8 mouse cellular contexts compared by ENCODE assay signal in genomic region chr5:101288358-101288757, GRCm38 (mm10).
DNase-seq lines count a peak whose midpoint lies in the region; TF ChIP-seq lines count a peak whose summit lies in the region.

No protein-coding gene starts in this region.

- TF ChIP-seq CTCF in heart, adult 2 months (IDR thresholded peaks at IDR 0.05) = peak; percentile 44
- TF ChIP-seq CTCF in thymus, adult 2 months (IDR thresholded peaks at IDR 0.05; ENCODE audit: borderline replicate concordance, control insufficient read depth, extremely low read depth, insufficient read depth, low read length, poor library complexity) = peak; percentile 40; the same call in 1 of the 2 replicates

- H3K36me3 ChIP-seq in heart, adult 2 months (ENCODE audit: control insufficient read depth, insufficient read depth, low read length) = no peaks in the 10 kb centered on the region
- H3K36me3 ChIP-seq in thymus, adult 2 months (ENCODE audit: control insufficient read depth, insufficient read depth, low read length) = no peaks in the 10 kb centered on the region

- no peak for DNase-seq in heart, adult 2 months
- no peak for DNase-seq in heart, adult 9 months (ENCODE audit: low spot score in 2 of 2)
- DNase-seq in thymus, adult 2 months = peak; percentile 8
- no peak for DNase-seq in thymus, adult 18-20 months
- peak; percentile 71 for DNase-seq in embryo, embryonic 10.5 days (ENCODE audit: low spot score)
- DNase-seq in left cerebral cortex, postnatal 10 days (ENCODE audit: extremely low spot score in 1 of 2, low spot score in 2 of 2) = peak; percentile 4 to 52
- DNase-seq in spleen, postnatal 10 days (ENCODE audit: low spot score in 2 of 2) = peak; percentile 12 to 64
- DNase-seq in Muller cell, postnatal 12 days (ENCODE audit: inconsistent ontology term) = no peak

- no peaks in the 10 kb centered on the region for H3K4me1 ChIP-seq in heart, adult 2 months (ENCODE audit: control insufficient read depth, insufficient read depth, low read length)
- H3K4me1 ChIP-seq in thymus, adult 2 months (replicated peaks; ENCODE audit: control insufficient read depth, insufficient read depth, low read length) = no peaks in the 10 kb centered on the region

- no peak overlapping the region for H3K27ac ChIP-seq in heart, adult 2 months
- no peak overlapping the region for H3K27ac ChIP-seq in thymus, adult 2 months (ENCODE audit: control insufficient read depth, insufficient read depth, low read length)

- WGBS in heart, adult 2 months = 58% methylated on average over 6 of the region's 6 CpGs
- WGBS in thymus, adult 2 months = 60% methylated on average over 6 of the region's 6 CpGs

- H3K9ac ChIP-seq in heart, adult 2 months (ENCODE audit: low read depth, low read length) = no peak overlapping the region

- intact Hi-C loops in heart, adult 2 months (cut with DNase I) = no loop called here
- intact Hi-C loops in left cerebral cortex, postnatal 10 days (cut with DNase I) = no loop called here

- TF ChIP-seq POLR2A in heart, adult 2 months (IDR thresholded peaks at IDR 0.05; ENCODE audit: insufficient read depth, low read depth, low read length) = no peak
- TF ChIP-seq POLR2A in thymus, adult 2 months (IDR thresholded peaks at IDR 0.05; ENCODE audit: control insufficient read depth, extremely low read depth, insufficient read depth, low read length, poor library complexity) = no peak

- H3K27me3 ChIP-seq in heart, adult 2 months (ENCODE audit: control insufficient read depth, insufficient read depth, low read length) = no peaks in the 10 kb centered on the region
- no peaks in the 10 kb centered on the region for H3K27me3 ChIP-seq in thymus, adult 2 months (ENCODE audit: control insufficient read depth, insufficient read depth, low read length)

- H3K79me2 ChIP-seq in heart, adult 2 months (replicated peaks; ENCODE audit: control insufficient read depth, insufficient read depth, low read length) = no peaks in the 10 kb centered on the region

- TF ChIP-seq EP300 in heart, adult 2 months (IDR thresholded peaks at IDR 0.05; ENCODE audit: insufficient read depth, low read depth, low read length) = no peak

- H3K4me3 ChIP-seq in heart, adult 2 months = no peak overlapping the region
- no peak overlapping the region for H3K4me3 ChIP-seq in thymus, adult 2 months (ENCODE audit: control insufficient read depth, insufficient read depth, low read length)

Comparison
In these comparisons a context has a peak if more than half of its experiments do, and no peak if none do; other contexts are left out.
1. DNase-seq: peak in thymus, adult 2 months (single experiment), embryo, embryonic 10.5 days (single experiment), left cerebral cortex, postnatal 10 days (2 of 2) and spleen, postnatal 10 days (2 of 2); none in heart, adult 2 months (0 of 2), heart, adult 9 months (0 of 2), thymus, adult 18-20 months (0 of 2) and Muller cell, postnatal 12 days (single experiment).